Mouse (Mus musculus): ENCODE data around the gene Tmem63c. TPM values are rescaled to one million over a fixed set of nuclear protein-coding genes. Genes with fewer than 3 reads are reported as not detected.
A peak's percentile ranks its signal among the peaks of the same experiment; 100 is the strongest.

Tmem63c gene
- polyA plus RNA-seq, 1 experiment, result 0.22 TPM

- DNase-seq (ENCODE audit: low read depth, low spot score), result no peak
- 45% methylated on average over 2 of the region's 2 CpGs for WGBS
Measured at GRCm38 (mm10) chr12:87042456-87042855, 21.3 kb downstream of the Tmem63c start.

- 63% methylated on average over 7 of the region's 7 CpGs for WGBS
- DNase-seq (ENCODE audit: low read depth, low spot score), result no peak
Measured at GRCm38 (mm10) chr12:87043221-87043620, 22.1 kb downstream of the Tmem63c start.

- no peak for DNase-seq (ENCODE audit: low read depth, low spot score)
- WGBS, result 13% methylated on average over 5 of the region's 5 CpGs
Measured at GRCm38 (mm10) chr12:87044711-87045110, 23.6 kb downstream of the Tmem63c start.

GRCm38 (mm10) chr12:87047536-87047935 is 26.4 kb downstream of the Tmem63c start:
- 55% methylated on average over 3 of the region's 3 CpGs for WGBS

GRCm38 (mm10) chr12:87052661-87053321 is 31.7 kb downstream of the Tmem63c start:
- 16% methylated on average over 16 of the region's 16 CpGs for WGBS
- DNase-seq (ENCODE audit: low read depth, low spot score), result peak; percentile 21

More at GRCm38 (mm10) chr12:87047536-87047935, 26.4 kb downstream of the Tmem63c start:
- DNase-seq (ENCODE audit: low read depth, low spot score), result no peak

- 68% methylated on average over 7 of the region's 7 CpGs for WGBS
- no peak for DNase-seq (ENCODE audit: low read depth, low spot score)
Measured at GRCm38 (mm10) chr12:87054873-87055272, 33.7 kb downstream of the Tmem63c start.

- DNase-seq (ENCODE audit: low read depth, low spot score), result no peak
- WGBS, result 63% methylated on average over 17 of the region's 17 CpGs
Measured at GRCm38 (mm10) chr12:87057066-87057465, 35.9 kb downstream of the Tmem63c start.

- no peak for DNase-seq (ENCODE audit: low read depth, low spot score)
Measured at GRCm38 (mm10) chr12:87065446-87065845, 44.3 kb downstream of the Tmem63c start.

GRCm38 (mm10) chr12:87066429-87066828 is 45.3 kb downstream of the Tmem63c start:
- no peak for DNase-seq (ENCODE audit: low read depth, low spot score)
- 77% methylated on average over 5 of the region's 5 CpGs for WGBS

More at GRCm38 (mm10) chr12:87065446-87065845, 44.3 kb downstream of the Tmem63c start:
- 84% methylated on average over 11 of the region's 11 CpGs for WGBS

GRCm38 (mm10) chr12:87070520-87070919 is 49.4 kb downstream of the Tmem63c start:
- 59% methylated on average over 5 of the region's 5 CpGs for WGBS
- no peak for DNase-seq (ENCODE audit: low read depth, low spot score)

GRCm38 (mm10) chr12:87076610-87077009 is 55.5 kb downstream of the Tmem63c start:
- WGBS, result 91% methylated on average over 2 of the region's 2 CpGs
- no peak for DNase-seq (ENCODE audit: low read depth, low spot score)

- WGBS, result 67% methylated on average over 8 of the region's 8 CpGs
- no peak for DNase-seq (ENCODE audit: low read depth, low spot score)
Measured at GRCm38 (mm10) chr12:87082797-87083196, 61.7 kb downstream of the Tmem63c start.

- DNase-seq (ENCODE audit: low read depth, low spot score), result no peak
- 66% methylated on average over 7 of the region's 7 CpGs for WGBS
Measured at GRCm38 (mm10) chr12:87087236-87087635, 66.1 kb downstream of the Tmem63c start.

- WGBS, result 30% methylated on average over 4 of the region's 4 CpGs
- no peak for DNase-seq (ENCODE audit: low read depth, low spot score)
Measured at GRCm38 (mm10) chr12:87088331-87088730, 67.2 kb downstream of the Tmem63c start.

GRCm38 (mm10) chr12:87089255-87089654 is 68.1 kb downstream of the Tmem63c start:
- DNase-seq (ENCODE audit: low read depth, low spot score), result no peak
- 84% methylated on average over 4 of the region's 4 CpGs for WGBS

GRCm38 (mm10) chr12:87089701-87090100 is 68.6 kb downstream of the Tmem63c start:
- 44% methylated on average over 2 of the region's 2 CpGs for WGBS
- no peak for DNase-seq (ENCODE audit: low read depth, low spot score)

- DNase-seq (ENCODE audit: low read depth, low spot score), result no peak
- WGBS, result 84% methylated on average over 2 of the region's 2 CpGs
Measured at GRCm38 (mm10) chr12:87091916-87092315, 70.8 kb downstream of the Tmem63c start.

GRCm38 (mm10) chr12:87093249-87093648 is 72.1 kb downstream of the Tmem63c start:
- DNase-seq (ENCODE audit: low read depth, low spot score), result no peak
- 62% methylated on average over 4 of the region's 4 CpGs for WGBS

- DNase-seq (ENCODE audit: low read depth, low spot score), result no peak
- 45% methylated on average over 6 of the region's 6 CpGs for WGBS
Measured at GRCm38 (mm10) chr12:87093671-87094070, 72.5 kb downstream of the Tmem63c start.

GRCm38 (mm10) chr12:87100331-87100730 is 79.2 kb downstream of the Tmem63c start:
- 73% methylated on average over 4 of the region's 4 CpGs for WGBS
- no peak for DNase-seq (ENCODE audit: low read depth, low spot score)

GRCm38 (mm10) chr12:87102165-87102631 is 81.1 kb downstream of the Tmem63c start, which contains the start of gene Ngb:
Gene Ngb (minus strand): TSS chr12:87102539.
- DNase-seq (ENCODE audit: low read depth, low spot score), result no peak

More at GRCm38 (mm10) chr12:87102165-87102631, 81.1 kb downstream of the Tmem63c start, which contains the start of gene Ngb:
- 4% methylated on average over 32 of the region's 32 CpGs for WGBS

Data from large intestine, adult 2 months (tissue).